Mouse (Mus musculus) midbrain, embryonic 15.5 days (tissue): ENCODE measurements around the gene Pdgfra. TPM values are rescaled to one million over a fixed set of nuclear protein-coding genes. Genes with fewer than 3 reads are reported as not detected.

ENCODE experiments used
- ATAC-seq: fragments of 200-750 bp; cut with Nextera tagmentation; replicated peaks from 2 replicates; pipeline ENCODE4 v1.8.0; 2017; ENCODE audit warnings: moderate TSS enrichment
- H3K27ac ChIP-seq: fragments of 300-500 bp; sonication (generic); 2 replicates; pipeline ENCODE4 v1.5.1; 2015; ENCODE audit warnings: mild to moderate bottlenecking, inconsistent platforms
- H3K27me3 ChIP-seq: fragments of 300-500 bp; sonication (generic); replicated peaks from 2 replicates; pipeline ENCODE4 v1.6.1; 2015; ENCODE audit warnings: inconsistent platforms
- H3K36me3 ChIP-seq: fragments of 300-500 bp; sonication (generic); replicated peaks from 2 replicates; pipeline ENCODE4 v1.6.1; 2015; ENCODE audit warnings: inconsistent platforms
- H3K4me1 ChIP-seq: fragments of 300-500 bp; sonication (generic); 2 replicates; pipeline ENCODE4 v1.6.1; 2015; ENCODE audit warnings: inconsistent platforms
- H3K4me2 ChIP-seq: fragments of 300-500 bp; sonication (generic); 2 replicates; pipeline ENCODE4 v1.6.1; 2015; ENCODE audit warnings: inconsistent platforms, mild to moderate bottlenecking, moderate library complexity
- H3K4me3 ChIP-seq: fragments of 300-500 bp; sonication (generic); 2 replicates; pipeline ENCODE4 v1.5.1; 2015; ENCODE audit warnings: mild to moderate bottlenecking, inconsistent platforms
- H3K9ac ChIP-seq: fragments of 300-500 bp; sonication (generic); 2 replicates; pipeline ENCODE4 v1.6.1; 2015; ENCODE audit warnings: mild to moderate bottlenecking, inconsistent platforms
- H3K9me3 ChIP-seq: fragments of 300-500 bp; sonication (generic); 2 replicates; pipeline ENCODE4 v1.6.1; 2016; ENCODE audit warnings: inconsistent platforms
- WGBS: fragments of 180-500 bp; shearing (Covaris S2); methylation state at CpG from one replicate; pipeline ENCODE4 v1.1.7; 2015; ENCODE audit warnings: mixed read lengths; 5-methylcytosine and 5-hydroxymethylcytosine counted together
- microRNA-seq: library from miRNA; unstranded; fragments of <30 nt; microRNA quantifications from one replicate; pipeline ENCODE4, GENCODE M21; 2016
- polyA plus RNA-seq: library from polyadenylated mRNA; unstranded; fragments of >200 nt; fragmentation: Nextera tagmentation; extraction: Ambion mirVana; gene quantifications from 2 replicates; pipeline ENCODE4 v1.2.1, GENCODE M21; 2015

Gene Pdgfra
- polyA plus RNA-seq, 1 experiment from 2014 or later: 11.1 TPM

DNA sequence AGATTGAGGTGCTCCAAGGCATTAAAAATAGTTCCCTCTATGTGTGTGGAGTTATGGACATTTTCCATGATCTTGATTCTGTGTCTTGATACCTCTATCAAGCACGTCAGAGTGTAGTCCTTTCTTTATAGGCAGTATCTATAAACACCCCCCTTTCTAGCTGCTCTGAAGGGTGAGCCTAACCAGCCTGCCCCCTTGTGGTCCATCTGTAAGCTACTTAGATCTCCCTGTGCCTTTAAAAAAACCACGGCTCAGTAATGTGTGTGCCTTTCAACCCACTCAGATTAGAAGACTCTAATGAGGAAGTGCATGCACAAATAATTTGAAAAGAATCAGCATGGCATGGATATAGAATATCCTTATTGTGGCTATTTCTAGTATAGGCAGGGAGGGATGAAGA lies 86.3 kb downstream of the Pdgfra start:
- Histone ChIP-seq H3K4me1 (no peaks in the 10 kb centered on the region), H3K4me3 (no peak overlapping the region), H3K36me3 (no peaks in the 10 kb centered on the region), H3K27me3 (no peaks in the 10 kb centered on the region), H3K9me3 (no peaks in the 10 kb centered on the region), H3K27ac (no peak overlapping the region), H3K9ac (no peak overlapping the region), H3K4me2 (no peak overlapping the region)
- WGBS: 25% methylated on average over 2 of the region's 2 CpGs
- no peak for ATAC-seq

DNA sequence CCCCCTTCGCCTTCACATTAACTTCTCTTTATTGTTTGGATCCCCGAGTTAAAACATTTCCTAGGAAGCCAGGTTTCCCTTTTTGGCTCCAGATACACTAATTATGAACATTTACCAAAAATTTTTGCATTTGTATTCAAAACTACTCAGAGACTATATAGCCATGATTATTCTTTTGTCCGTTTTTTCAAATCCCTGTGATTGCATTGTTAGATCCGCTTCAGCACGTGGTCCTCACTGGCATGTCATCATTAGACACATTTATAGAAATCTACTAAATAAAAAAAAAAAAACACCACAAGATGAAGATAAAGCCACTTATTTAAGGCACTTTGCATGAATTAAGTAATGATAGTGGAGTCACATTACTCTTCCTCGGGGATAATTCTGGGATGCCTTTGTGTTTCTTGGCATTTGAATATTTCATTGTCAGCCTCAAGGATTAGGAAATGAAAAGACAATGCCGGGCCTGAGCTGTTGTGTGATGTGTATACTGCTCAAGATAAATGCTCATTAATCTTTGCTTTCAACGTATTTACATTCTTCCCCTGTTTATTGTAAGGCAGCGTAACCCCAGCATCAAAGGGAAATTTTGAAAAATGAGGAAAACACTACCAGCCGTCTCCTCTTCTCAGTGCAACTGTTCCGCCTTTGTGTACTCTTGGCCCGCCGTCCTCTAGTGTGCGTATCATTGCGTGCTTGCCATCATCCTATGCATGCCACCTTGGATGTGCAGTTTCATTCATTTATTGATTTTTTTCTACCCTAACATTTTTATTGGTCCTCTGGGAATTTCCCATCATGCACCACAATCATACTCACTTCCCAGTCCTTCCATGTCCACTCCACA lies 87.1 kb downstream of the Pdgfra start:
- ATAC-seq: no peak
- no peaks in the 10 kb centered on the region for H3K27me3 ChIP-seq
- H3K4me2 ChIP-seq: no peak overlapping the region
- 66% methylated on average over 15 of the region's 15 CpGs for WGBS
- H3K4me1 ChIP-seq: no peaks in the 10 kb centered on the region
- no peak overlapping the region for H3K4me3 ChIP-seq
- no peak overlapping the region for H3K9ac ChIP-seq
- no peak overlapping the region for H3K27ac ChIP-seq
- no peaks in the 10 kb centered on the region for H3K9me3 ChIP-seq
- no peaks in the 10 kb centered on the region for H3K36me3 ChIP-seq

DNA sequence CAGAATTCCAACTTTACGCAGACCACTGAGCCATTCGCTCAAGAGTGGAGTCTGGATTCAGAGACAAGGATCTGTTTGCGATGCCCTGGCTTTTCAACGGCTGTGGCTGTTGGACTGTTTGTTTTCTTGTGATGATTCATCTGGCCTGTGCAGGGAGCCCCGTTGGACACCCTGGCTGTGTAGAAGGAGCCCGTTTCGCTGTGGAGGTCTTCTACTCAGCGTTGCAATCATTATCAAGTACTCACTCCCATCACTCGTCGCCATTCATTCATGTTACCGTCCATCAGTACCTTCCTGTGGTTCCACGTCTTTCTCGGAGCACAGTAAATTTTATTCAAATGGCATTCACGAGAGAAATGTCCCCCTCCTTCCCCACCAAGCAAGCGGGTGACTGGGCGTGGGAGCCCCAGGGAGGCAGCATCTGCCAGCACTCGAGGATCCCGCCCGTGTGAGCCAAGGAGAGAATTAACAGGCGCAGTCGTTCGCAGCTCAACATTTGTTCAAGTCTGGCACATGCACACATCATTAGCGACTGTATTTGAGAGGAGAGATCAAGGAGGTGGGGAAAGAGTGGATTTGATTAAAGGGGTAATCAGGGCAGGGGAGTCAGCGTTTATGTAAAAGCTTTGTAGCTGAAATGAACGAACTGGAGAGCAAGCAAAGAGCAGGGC lies 95.1 kb downstream of the Pdgfra start:
- no peaks in the 10 kb centered on the region for H3K9me3 ChIP-seq
- H3K36me3 ChIP-seq: no peaks in the 10 kb centered on the region
- no peak overlapping the region for H3K4me3 ChIP-seq
- peak overlapping the region; percentile 23; the same call in 1 of the 2 replicates for H3K4me2 ChIP-seq
- H3K27me3 ChIP-seq: no peaks in the 10 kb centered on the region
- no peak overlapping the region for H3K9ac ChIP-seq
- ATAC-seq: peak; percentile 71
- peaks cover 7% of the 10 kb centered on the region; the same call in 1 of the 2 replicates for H3K4me1 ChIP-seq
- WGBS: 51% methylated on average over 25 of the region's 25 CpGs
- H3K27ac ChIP-seq: no peak overlapping the region

Small RNA genes within 50 kb of the gene (microRNA-seq; reads per million reads assigned to microRNA genes)
- not detected for gene Mir7025

Other genes with a start within 250 kb of the Pdgfra start
- gene Chic2, start 107.5 kb upstream of the Pdgfra start, polyA plus RNA-seq: 27.5 and 30.3 TPM in 2 replicates
- gene Gsx2, start 76.7 kb upstream of the Pdgfra start, polyA plus RNA-seq: 0.32 and 0.54 TPM in 2 replicates